Mouse (Mus musculus): ENCODE data around the gene 5730522E02Rik.

5730522E02Rik gene

GRCm38 (mm10) chr11:25679856-25680255 lies 530.7 kb downstream of the 5730522E02Rik start:
- no peak for DNase-seq (ENCODE audit: low spot score in 2 of 2)

- DNase-seq (ENCODE audit: low spot score in 2 of 2): no peak
Observed at GRCm38 (mm10) chr11:25674194-25674593, 536.4 kb downstream of the 5730522E02Rik start.

DNA sequence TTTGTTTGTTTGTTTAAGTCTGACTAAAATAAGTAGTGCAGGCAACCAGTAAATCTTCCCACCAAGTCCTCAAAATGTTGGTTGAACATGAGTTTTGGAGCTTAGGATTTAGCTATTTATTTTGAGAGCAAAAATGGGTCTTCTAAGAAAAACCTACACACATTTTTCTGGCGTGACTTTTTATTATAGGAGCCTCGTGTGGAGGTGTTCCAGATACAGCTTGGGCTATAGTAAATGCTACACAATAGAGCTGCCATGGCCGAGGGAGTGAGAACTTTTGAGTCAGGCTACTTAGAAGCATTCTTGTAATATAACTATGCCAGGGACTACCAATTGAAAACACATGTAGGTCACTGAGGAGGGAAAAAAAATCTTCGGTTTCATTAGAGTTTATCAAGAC lies 540.5 kb downstream of the 5730522E02Rik start:
- no peak for DNase-seq (ENCODE audit: low spot score in 2 of 2)

DNA sequence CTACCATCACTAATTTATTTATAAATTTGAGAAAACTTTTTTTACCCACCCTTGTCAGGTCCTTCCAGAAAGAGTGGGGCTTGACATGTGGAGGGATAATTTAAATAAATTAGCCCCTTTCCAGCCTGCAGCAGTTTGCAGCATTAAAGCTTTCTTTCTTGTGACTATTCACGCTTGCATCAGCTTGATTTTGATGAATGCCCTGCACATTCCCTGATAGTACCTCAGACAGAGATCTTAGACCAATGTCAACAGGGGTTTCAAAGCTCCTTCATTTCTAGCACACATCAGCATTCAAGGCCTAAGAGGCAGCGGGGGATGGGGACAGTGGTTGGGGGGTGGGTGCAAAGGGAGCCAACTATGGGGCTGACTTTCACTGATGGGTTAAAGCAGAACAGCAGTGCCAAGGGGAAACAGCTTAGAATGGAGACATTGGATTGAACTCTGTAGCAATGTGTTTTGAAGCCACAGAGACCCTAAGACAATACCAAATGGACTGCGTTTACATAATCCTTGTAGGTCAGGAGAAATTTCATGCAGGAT lies 545.9 kb downstream of the 5730522E02Rik start:
- no peak for DNase-seq (ENCODE audit: low spot score in 2 of 2)

GRCm38 (mm10) chr11:25646282-25646681 lies 564.3 kb downstream of the 5730522E02Rik start:
- no peak for DNase-seq (ENCODE audit: low spot score in 2 of 2)

GRCm38 (mm10) chr11:25644767-25645622 lies 565.6 kb downstream of the 5730522E02Rik start:
- DNase-seq (ENCODE audit: low spot score in 2 of 2): no peak

- no peak for DNase-seq (ENCODE audit: low spot score in 2 of 2)
Observed at GRCm38 (mm10) chr11:25606886-25607285, 603.7 kb downstream of the 5730522E02Rik start.

- no peak for DNase-seq (ENCODE audit: low spot score in 2 of 2)
Observed at GRCm38 (mm10) chr11:25600030-25600429, 610.5 kb downstream of the 5730522E02Rik start.

GRCm38 (mm10) chr11:25595303-25595702 lies 615.3 kb downstream of the 5730522E02Rik start:
- no peak for DNase-seq (ENCODE audit: low spot score in 2 of 2)

GRCm38 (mm10) chr11:25594780-25595179 lies 615.8 kb downstream of the 5730522E02Rik start:
- no peak for DNase-seq (ENCODE audit: low spot score in 2 of 2)

- no peak for DNase-seq (ENCODE audit: low spot score in 2 of 2)
Observed at GRCm38 (mm10) chr11:25592268-25592667, 618.3 kb downstream of the 5730522E02Rik start.

DNA sequence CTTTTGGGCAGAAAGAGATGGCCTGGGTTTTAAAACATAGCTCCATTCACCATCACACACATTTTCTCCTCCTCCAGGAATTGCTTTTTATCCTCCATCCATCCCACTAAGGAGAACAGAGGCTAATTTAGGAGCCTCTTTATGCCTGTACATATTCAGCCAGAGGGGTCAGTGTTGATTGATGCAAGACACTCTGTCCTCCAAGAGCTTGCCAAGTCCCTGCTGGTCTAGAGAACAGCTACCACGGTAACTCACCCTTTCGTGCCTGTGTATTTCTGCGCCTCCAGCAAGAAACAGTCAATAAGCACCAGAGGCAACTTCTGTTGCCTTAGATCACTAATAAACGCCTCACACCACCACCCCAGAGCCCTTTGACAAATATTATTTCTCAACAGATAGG lies 620.3 kb downstream of the 5730522E02Rik start:
- no peak for DNase-seq (ENCODE audit: low spot score in 2 of 2)

DNA sequence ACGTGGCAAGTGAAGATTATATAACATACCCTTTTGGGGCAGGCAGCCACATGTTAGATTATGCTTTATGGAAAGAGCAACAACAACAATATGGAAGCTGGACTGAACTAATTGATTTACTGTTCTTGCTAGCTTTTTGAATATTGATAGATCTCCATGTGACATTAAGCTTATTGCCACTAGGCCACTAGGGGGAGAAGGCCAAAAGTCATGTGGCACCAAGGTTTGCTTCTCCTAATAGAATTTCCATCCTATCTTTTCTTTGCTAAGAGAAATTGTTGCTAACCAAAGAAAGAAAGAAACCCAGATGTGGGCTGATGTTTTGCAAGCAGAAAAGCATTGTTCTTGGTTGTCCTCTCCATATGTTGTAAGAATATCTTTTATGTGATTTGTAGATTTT lies 621.1 kb downstream of the 5730522E02Rik start:
- DNase-seq (ENCODE audit: low spot score in 2 of 2): no peak

DNA sequence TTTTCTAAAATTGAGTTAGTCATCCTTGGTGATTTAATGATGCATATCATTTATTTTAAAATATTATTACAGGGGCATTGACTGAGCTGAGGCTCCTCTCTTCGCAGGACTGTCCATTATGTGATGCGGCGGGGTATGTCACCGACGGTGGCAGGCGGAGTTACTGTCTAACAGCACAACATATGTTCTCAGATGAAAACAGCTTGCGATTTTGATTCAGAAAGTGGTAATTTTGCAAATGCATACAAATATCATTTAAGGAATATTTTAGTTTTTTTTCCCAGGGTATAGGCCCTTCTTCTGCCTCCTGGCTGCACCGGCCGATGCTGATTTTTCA lies 636.5 kb downstream of the 5730522E02Rik start:
- DNase-seq (ENCODE audit: low spot score in 2 of 2): no peak

DNA sequence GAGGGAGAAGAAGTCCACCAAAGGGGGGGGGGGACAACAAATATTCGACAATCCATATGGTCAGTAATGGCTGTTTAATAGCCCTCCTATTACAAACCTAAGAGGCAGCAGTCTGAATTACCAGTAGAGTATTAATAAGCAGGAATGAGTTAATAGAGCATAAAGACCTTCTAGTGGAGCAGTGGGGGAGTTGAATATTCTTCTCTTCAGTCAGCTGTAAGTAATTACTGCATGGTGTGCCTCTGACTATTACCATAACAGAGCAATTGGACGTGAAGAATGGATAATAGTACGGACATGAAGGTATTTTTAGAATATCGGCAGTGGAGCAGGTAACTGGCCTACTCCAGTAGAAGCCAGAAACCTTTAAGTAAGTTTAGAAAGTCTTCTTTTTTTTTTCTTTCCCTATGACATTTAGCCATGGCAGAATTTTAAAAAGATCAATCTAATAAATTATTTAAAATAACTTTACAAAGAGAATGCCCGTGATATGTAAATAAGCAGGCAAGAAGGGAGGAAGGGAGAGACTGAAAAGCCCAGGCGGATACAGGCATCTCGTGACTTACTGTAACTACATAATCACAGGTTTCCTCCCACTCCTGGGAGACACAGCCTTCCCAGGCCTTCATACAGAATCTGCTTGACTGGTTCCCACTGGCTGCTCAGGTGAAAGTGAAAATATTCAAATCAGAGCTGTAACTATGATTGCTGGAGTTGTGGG lies 637.0 kb downstream of the 5730522E02Rik start:
- no peak for DNase-seq (ENCODE audit: low spot score in 2 of 2)

- no peak for DNase-seq (ENCODE audit: low spot score in 2 of 2)
Observed at GRCm38 (mm10) chr11:25571396-25571795, 639.2 kb downstream of the 5730522E02Rik start.
